Mouse (Mus musculus) layer of hippocampus, adult 6 months (tissue): Measurements from ENCODE around the gene Ms4a6c. TPM values are rescaled to one million over a fixed set of nuclear protein-coding genes. Genes with fewer than 3 reads are reported as not detected.

Experiments
- long read RNA-seq, 2 experiments: library from polyadenylated mRNA; unstranded; transcript quantifications; one replicate each; pipeline ENCODE4 v2.0.0; 2019 to 2020
- polyA plus RNA-seq: library from polyadenylated mRNA; unstranded; fragments of <200 nt; fragmentation: Nextera tagmentation; gene quantifications from 2 replicates; pipeline ENCODE4 v1.2.3, GENCODE M21; 2021

Ms4a6c gene
- polyA plus RNA-seq = 0.92 and 1.4 TPM in 2 replicates
- long read RNA-seq, experiment 1, partial matches to known transcripts = 0 of 2 reads
- long read RNA-seq, experiment 1, other reads (novel, unspliced or antisense) = 0 of 2 reads
- long read RNA-seq, experiment 2, partial matches to known transcripts = 0 of 1 reads
- long read RNA-seq, experiment 2, other reads (novel, unspliced or antisense) = 1 of 1 reads

DNA sequence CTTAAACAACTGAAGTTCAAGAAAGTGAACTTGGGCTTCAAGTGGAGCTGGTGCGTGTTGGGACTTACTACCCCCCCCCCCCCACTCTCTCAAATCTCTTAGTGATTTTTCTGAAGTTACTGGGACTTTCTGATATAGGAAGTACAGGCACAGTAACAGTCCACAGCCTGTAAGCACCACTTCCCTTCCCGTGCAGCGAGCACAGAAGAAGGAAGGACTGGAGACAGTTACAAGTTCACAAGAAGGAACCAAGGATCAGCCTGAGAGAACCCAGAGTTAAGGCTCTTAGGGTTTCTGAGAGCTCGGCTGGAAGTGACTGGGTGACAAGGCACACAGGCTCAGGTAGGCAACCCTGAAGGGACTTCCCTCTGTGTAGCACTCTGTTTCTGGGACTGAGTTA is at the start of gene Ms4a6c:
TSS of gene Ms4a6c (plus strand) at position 152 of the 400 bp plus-strand sequence.

DNA sequence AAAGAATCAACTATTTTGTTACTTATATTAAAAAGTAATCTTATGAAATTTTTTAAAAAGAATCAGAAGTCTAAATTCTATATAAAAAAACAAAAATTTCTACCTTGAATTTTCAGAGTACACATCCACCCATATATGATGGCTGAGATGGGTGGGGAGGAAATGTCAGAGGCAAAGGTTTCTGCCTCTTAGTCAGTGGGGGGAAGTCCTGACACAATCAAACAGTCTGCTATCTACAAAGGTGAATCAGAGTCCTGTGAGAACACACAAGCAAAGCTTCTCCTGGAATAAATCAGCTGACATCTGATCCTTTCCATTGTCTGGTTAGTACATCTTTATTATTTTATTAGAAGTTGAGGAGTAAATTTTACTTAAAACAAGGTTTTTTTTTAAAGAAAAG is 25.8 kb upstream of the Ms4a6c start, which contains the start of gene Ms4a4b:
TSS of gene Ms4a4b (plus strand) at position 216 of the 400 bp plus-strand sequence.

DNA sequence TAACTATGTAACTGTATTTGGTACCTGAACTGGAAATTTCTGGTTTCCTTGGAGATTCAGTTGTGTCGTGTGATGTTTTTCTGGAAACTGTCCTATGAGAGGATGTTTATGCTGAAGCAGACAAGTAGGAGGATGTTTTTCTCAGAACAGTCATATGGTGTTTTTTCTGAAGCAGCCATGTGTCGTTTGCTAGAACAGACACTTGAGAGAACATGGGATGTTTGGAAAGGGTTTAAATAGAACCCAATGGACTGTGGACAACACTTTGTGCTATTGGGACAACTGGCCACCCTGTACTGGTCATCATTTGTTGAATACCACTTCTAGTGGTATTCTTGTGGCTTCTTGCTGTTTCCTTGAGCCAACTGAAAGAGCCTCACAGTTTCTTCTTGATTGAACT is 16.6 kb downstream of the Ms4a6c start, which contains the start of gene Gm8369:
TSS of gene Gm8369 (plus strand) at position 193 of the 400 bp plus-strand sequence.

GRCm38 (mm10) chr19:11516246-11516645 is 47.1 kb downstream of the Ms4a6c start, which contains the start of gene Ms4a6b:
Ms4a6b (plus strand) TSS chr19:11516512.

Other genes with a start within 250 kb of the Ms4a6c start
- not detected in 2 replicates for gene Ms4a12, start 236.9 kb upstream of the Ms4a6c start, polyA plus RNA-seq
- gene Ms4a1, start 203.1 kb upstream of the Ms4a6c start, polyA plus RNA-seq = not detected in 2 replicates
- gene Ms4a5, start 185.5 kb upstream of the Ms4a6c start, polyA plus RNA-seq = not detected in 2 replicates
- gene Ms4a14, start 154.9 kb upstream of the Ms4a6c start, polyA plus RNA-seq = not detected in 2 replicates
- gene Ms4a7, start 133.2 kb upstream of the Ms4a6c start, polyA plus RNA-seq = 0.95 and 1.3 TPM in 2 replicates
- 0.30 TPM in 1 of 2 replicates, not detected in the other for gene Ms4a4a, start 93.8 kb upstream of the Ms4a6c start, polyA plus RNA-seq
- gene Ms4a4c, start 64.6 kb upstream of the Ms4a6c start, polyA plus RNA-seq = 0.15 and 0.60 TPM in 2 replicates
- 0.23 TPM in 1 of 2 replicates, not detected in the other for gene Ms4a4b, start 25.8 kb upstream of the Ms4a6c start, polyA plus RNA-seq
- 0.40 TPM in 1 of 2 replicates, not detected in the other for gene Gm8369, start 16.6 kb downstream of the Ms4a6c start, polyA plus RNA-seq
- gene Ms4a6b, start 47.1 kb downstream of the Ms4a6c start, polyA plus RNA-seq = 2.0 and 2.5 TPM in 2 replicates
- gene Ms4a4d, start 67.4 kb downstream of the Ms4a6c start, polyA plus RNA-seq = not detected in 2 replicates
- 1.5 and 1.8 TPM in 2 replicates for gene Ms4a6d, start 135.5 kb downstream of the Ms4a6c start, polyA plus RNA-seq
- not detected in 2 replicates for gene Ms4a2, start 154.4 kb downstream of the Ms4a6c start, polyA plus RNA-seq
- not detected in 2 replicates for gene Ms4a3, start 171.5 kb downstream of the Ms4a6c start, polyA plus RNA-seq
- gene Oosp2, start 191.2 kb downstream of the Ms4a6c start, polyA plus RNA-seq = not detected in 2 replicates
- gene Oosp1, start 221.8 kb downstream of the Ms4a6c start, polyA plus RNA-seq = not detected in 2 replicates
- not detected in 2 replicates for gene Oosp3, start 227.7 kb downstream of the Ms4a6c start, polyA plus RNA-seq